Mouse (Mus musculus): ENCODE measurements at regions not wholly inside any gene's neighbourhood (a gene's known extent, or its start where the extent isn't known, plus 50 kb on each side); places are given as distances from the start of the nearest gene placed in this dataset.
A peak's percentile ranks its signal among the peaks of the same experiment; 100 is the strongest.
"Not testable (repeated sequence)": the region's sequence is repeated elsewhere in the genome, so short reads cannot be mapped to it uniquely, and the experiment has no call there.

GRCm38 (mm10) chr5:45382804-45383203 lies 67.2 kb downstream of the Qdpr start:
- no peak for DNase-seq
- intact Hi-C loops (cut with DNase I): no loop called here

- DNase-seq: no peak
- intact Hi-C loops (cut with DNase I): no loop called here
These were observed 71.5 kb downstream of the Qdpr start for GRCm38 (mm10) chr5:45378486-45378885.

GRCm38 (mm10) chr5:45373069-45373468 lies 77.0 kb downstream of the Qdpr start:
- intact Hi-C loops (cut with DNase I): no loop called here
- no peak for DNase-seq

GRCm38 (mm10) chr5:45368451-45368850 lies 81.6 kb downstream of the Qdpr start:
- no peak for DNase-seq
- intact Hi-C loops (cut with DNase I): no loop called here

GRCm38 (mm10) chr5:45360189-45360588 lies 89.8 kb downstream of the Qdpr start:
- no peak for DNase-seq
- intact Hi-C loops (cut with DNase I): no loop called here

GRCm38 (mm10) chr5:45340411-45340810 lies 109.6 kb downstream of the Qdpr start:
- no peak for DNase-seq
- intact Hi-C loops (cut with DNase I): no loop called here

GRCm38 (mm10) chr5:45336801-45337200 lies 113.2 kb downstream of the Qdpr start:
- no peak for DNase-seq
- intact Hi-C loops (cut with DNase I): no loop called here

- DNase-seq; intact Hi-C loops (cut with DNase I): not testable (repeated sequence)
These were observed 125.6 kb downstream of the Qdpr start for GRCm38 (mm10) chr5:45324468-45324867.

- DNase-seq: no peak
- intact Hi-C loops (cut with DNase I): no loop called here
These were observed 126.5 kb downstream of the Qdpr start for GRCm38 (mm10) chr5:45323500-45323899.

- intact Hi-C loops (cut with DNase I): no loop called here
- DNase-seq: no peak
These were observed 132.0 kb downstream of the Qdpr start for GRCm38 (mm10) chr5:45318026-45318425.

GRCm38 (mm10) chr5:45301120-45301519 lies 148.9 kb downstream of the Qdpr start:
- intact Hi-C loops (cut with DNase I): no loop called here
- no peak for DNase-seq

GRCm38 (mm10) chr5:45298872-45299271 lies 151.2 kb downstream of the Qdpr start:
- DNase-seq: no peak
- intact Hi-C loops (cut with DNase I): no loop called here

GRCm38 (mm10) chr5:45295134-45295533 lies 154.9 kb downstream of the Qdpr start:
- DNase-seq: no peak
- intact Hi-C loops (cut with DNase I): no loop called here

- intact Hi-C loops (cut with DNase I): no loop called here
- DNase-seq: no peak
These were observed 157.0 kb downstream of the Qdpr start for GRCm38 (mm10) chr5:45292833-45293546.

GRCm38 (mm10) chr5:45292383-45292782 lies 157.7 kb downstream of the Qdpr start:
- DNase-seq: no peak
- intact Hi-C loops (cut with DNase I): no loop called here

- intact Hi-C loops (cut with DNase I): no loop called here
- DNase-seq: no peak
These were observed 158.3 kb downstream of the Qdpr start for GRCm38 (mm10) chr5:45291752-45292151.

GRCm38 (mm10) chr5:45291276-45291675 lies 158.8 kb downstream of the Qdpr start:
- intact Hi-C loops (cut with DNase I): no loop called here
- DNase-seq: no peak

- intact Hi-C loops (cut with DNase I): no loop called here
- no peak for DNase-seq
These were observed 163.6 kb downstream of the Qdpr start for GRCm38 (mm10) chr5:45286454-45286853.

GRCm38 (mm10) chr5:45284680-45285079 lies 165.4 kb downstream of the Qdpr start:
- intact Hi-C loops (cut with DNase I): no loop called here
- DNase-seq: no peak

- no peak for DNase-seq
- intact Hi-C loops (cut with DNase I): no loop called here
These were observed 166.1 kb downstream of the Qdpr start for GRCm38 (mm10) chr5:45283908-45284415.

- intact Hi-C loops (cut with DNase I): no loop called here
These were observed 167.7 kb downstream of the Qdpr start for GRCm38 (mm10) chr5:45282207-45282930.

GRCm38 (mm10) chr5:45278571-45278970 lies 171.5 kb downstream of the Qdpr start:
- intact Hi-C loops (cut with DNase I): loop anchor here (5.0 kb wide), 1 partner anchor 976 kb away; no protein-coding TSS in a partner anchor
- peak; percentile 37 to 65 for DNase-seq

More at GRCm38 (mm10) chr5:45282207-45282930, 167.7 kb downstream of the Qdpr start:
- DNase-seq: no peak
